Mouse (Mus musculus): ENCODE data around the gene Hnrnpl. TPM values are rescaled to one million over a fixed set of nuclear protein-coding genes. Genes with fewer than 3 reads are reported as not detected.
A peak's percentile ranks its signal among the peaks of the same experiment; 100 is the strongest.

Hnrnpl gene
- total and polyA plus RNA-seq, 3 experiments: 192 to 208 (median 206) TPM

- Histone ChIP-seq H3K9ac (ENCODE audit: low read depth, low read length) (peak overlapping the region; percentile 24), H3K4me3 (peak overlapping the region; percentile 77), H3K27ac (peak overlapping the region; percentile 99), H3K27me3 (ENCODE audit: control insufficient read depth, insufficient read depth, low read length) (no peaks in the 10 kb centered on the region), H3K79me2 (replicated peaks; ENCODE audit: control insufficient read depth, insufficient read depth, low read length) (no peaks in the 10 kb centered on the region), H3K4me1 (ENCODE audit: control insufficient read depth, insufficient read depth, low read length) (peaks cover 26% of the 10 kb centered on the region), H3K36me3 (ENCODE audit: control insufficient read depth, insufficient read depth, low read length) (peaks cover 42% of the 10 kb centered on the region)
- WGBS: under 1% methylated on average over 7 of the region's 7 CpGs
- TF ChIP-seq EP300 (IDR thresholded peaks at IDR 0.05; ENCODE audit: insufficient read depth, low read depth, low read length) (no peak), CTCF (IDR thresholded peaks at IDR 0.05) (no peak), POLR2A (IDR thresholded peaks at IDR 0.05; ENCODE audit: insufficient read depth, low read depth, low read length) (no peak; the same call in 1 of the 2 replicates)
- no peak for DNase-seq
- intact Hi-C loops (cut with DNase I): loop anchor here (2.0 to 5.0 kb wide), 2 partner anchors 15 to 429 kb away; partner anchors contain the start of gene Zfp36
These were observed 3.4 kb downstream of the Hnrnpl start for GRCm38 (mm10) chr7:28811640-28812275.

GRCm38 (mm10) chr7:28812436-28812835 is 4.1 kb downstream of the Hnrnpl start:
- Histone ChIP-seq H3K79me2 (replicated peaks; ENCODE audit: control insufficient read depth, insufficient read depth, low read length) (no peaks in the 10 kb centered on the region), H3K9ac (ENCODE audit: low read depth, low read length) (peak overlapping the region; percentile 24), H3K4me1 (ENCODE audit: control insufficient read depth, insufficient read depth, low read length) (peaks cover 28% of the 10 kb centered on the region), H3K4me3 (peak overlapping the region; percentile 77), H3K27ac (peak overlapping the region; percentile 99), H3K36me3 (ENCODE audit: control insufficient read depth, insufficient read depth, low read length) (peaks cover 48% of the 10 kb centered on the region), H3K27me3 (ENCODE audit: control insufficient read depth, insufficient read depth, low read length) (no peaks in the 10 kb centered on the region)
- TF ChIP-seq CTCF (IDR thresholded peaks at IDR 0.05): no peak
- TF ChIP-seq EP300 (IDR thresholded peaks at IDR 0.05; ENCODE audit: insufficient read depth, low read depth, low read length): 0 out of 2 replicates have a peak, but pooled peaks have one; percentile 34
- intact Hi-C loops (cut with DNase I): loop anchor here (2.0 to 5.0 kb wide), 2 partner anchors 14 to 430 kb away; partner anchors contain the start of gene Zfp36
- 6% methylated on average over 4 of the region's 4 CpGs for WGBS
- peak in 1 of 2 experiments; percentile 41 for DNase-seq

- TF ChIP-seq POLR2A (IDR thresholded peaks at IDR 0.05; ENCODE audit: insufficient read depth, low read depth, low read length) (no peak), CTCF (IDR thresholded peaks at IDR 0.05) (peak; percentile 70)
- Histone ChIP-seq H3K4me1 (ENCODE audit: control insufficient read depth, insufficient read depth, low read length) (peaks cover 29% of the 10 kb centered on the region), H3K27ac (peak overlapping the region; percentile 99), H3K4me3 (peak overlapping the region; percentile 77), H3K79me2 (replicated peaks; ENCODE audit: control insufficient read depth, insufficient read depth, low read length) (no peaks in the 10 kb centered on the region), H3K9ac (ENCODE audit: low read depth, low read length) (peak overlapping the region; percentile 24), H3K36me3 (ENCODE audit: control insufficient read depth, insufficient read depth, low read length) (peaks cover 50% of the 10 kb centered on the region), H3K27me3 (ENCODE audit: control insufficient read depth, insufficient read depth, low read length) (no peaks in the 10 kb centered on the region)
- WGBS: 22% methylated on average over 5 of the region's 5 CpGs
- intact Hi-C loops (cut with DNase I): loop anchor here (2.0 to 5.0 kb wide), 2 partner anchors 14 to 431 kb away; partner anchors contain the start of gene Zfp36
- no peak for DNase-seq
These were observed 4.6 kb downstream of the Hnrnpl start for GRCm38 (mm10) chr7:28812949-28813348.

- Histone ChIP-seq H3K79me2 (replicated peaks; ENCODE audit: control insufficient read depth, insufficient read depth, low read length) (no peaks in the 10 kb centered on the region), H3K4me3 (no peak overlapping the region), H3K9ac (ENCODE audit: low read depth, low read length) (no peak overlapping the region), H3K27me3 (ENCODE audit: control insufficient read depth, insufficient read depth, low read length) (no peaks in the 10 kb centered on the region), H3K4me1 (ENCODE audit: control insufficient read depth, insufficient read depth, low read length) (peaks cover 29% of the 10 kb centered on the region), H3K36me3 (ENCODE audit: control insufficient read depth, insufficient read depth, low read length) (peaks cover 58% of the 10 kb centered on the region), H3K27ac (peak overlapping the region; percentile 99)
- intact Hi-C loops (cut with DNase I): loop anchor here (5.0 kb wide), 1 partner anchor 432 kb away; the partner anchor contains the start of gene Zfp36
- TF ChIP-seq CTCF (IDR thresholded peaks at IDR 0.05) (no peak), EP300 (IDR thresholded peaks at IDR 0.05; ENCODE audit: insufficient read depth, low read depth, low read length) (no peak), POLR2A (IDR thresholded peaks at IDR 0.05; ENCODE audit: insufficient read depth, low read depth, low read length) (no peak; the same call in 1 of the 2 replicates)
- WGBS: 36% methylated on average over 5 of the region's 5 CpGs
- no peak for DNase-seq
These were observed 6.1 kb downstream of the Hnrnpl start for GRCm38 (mm10) chr7:28814306-28815034.

- H3K4me1 ChIP-seq (ENCODE audit: control insufficient read depth, insufficient read depth, low read length): peaks cover 34% of the 10 kb centered on the region
- intact Hi-C loops (cut with DNase I): no loop called here
- TF ChIP-seq EP300 (IDR thresholded peaks at IDR 0.05; ENCODE audit: insufficient read depth, low read depth, low read length): no peak
- no peak for TF ChIP-seq POLR2A (IDR thresholded peaks at IDR 0.05; ENCODE audit: insufficient read depth, low read depth, low read length)
- TF ChIP-seq CTCF (IDR thresholded peaks at IDR 0.05): no peak
- H3K79me2 ChIP-seq (replicated peaks; ENCODE audit: control insufficient read depth, insufficient read depth, low read length): no peaks in the 10 kb centered on the region
- WGBS: 78% methylated on average over 9 of the region's 9 CpGs
- no peaks in the 10 kb centered on the region for H3K27me3 ChIP-seq (ENCODE audit: control insufficient read depth, insufficient read depth, low read length)
- H3K27ac ChIP-seq: no peak overlapping the region
- no peak overlapping the region for H3K4me3 ChIP-seq
- peaks cover 65% of the 10 kb centered on the region for H3K36me3 ChIP-seq (ENCODE audit: control insufficient read depth, insufficient read depth, low read length)
- DNase-seq: no peak
- no peak overlapping the region for H3K9ac ChIP-seq (ENCODE audit: low read depth, low read length)
These were observed 6.9 kb downstream of the Hnrnpl start for GRCm38 (mm10) chr7:28815230-28815629.

All from heart, adult 2 months (tissue).